ENCODE assay signal across 8 mouse cellular contexts in the genomic region with DNA sequence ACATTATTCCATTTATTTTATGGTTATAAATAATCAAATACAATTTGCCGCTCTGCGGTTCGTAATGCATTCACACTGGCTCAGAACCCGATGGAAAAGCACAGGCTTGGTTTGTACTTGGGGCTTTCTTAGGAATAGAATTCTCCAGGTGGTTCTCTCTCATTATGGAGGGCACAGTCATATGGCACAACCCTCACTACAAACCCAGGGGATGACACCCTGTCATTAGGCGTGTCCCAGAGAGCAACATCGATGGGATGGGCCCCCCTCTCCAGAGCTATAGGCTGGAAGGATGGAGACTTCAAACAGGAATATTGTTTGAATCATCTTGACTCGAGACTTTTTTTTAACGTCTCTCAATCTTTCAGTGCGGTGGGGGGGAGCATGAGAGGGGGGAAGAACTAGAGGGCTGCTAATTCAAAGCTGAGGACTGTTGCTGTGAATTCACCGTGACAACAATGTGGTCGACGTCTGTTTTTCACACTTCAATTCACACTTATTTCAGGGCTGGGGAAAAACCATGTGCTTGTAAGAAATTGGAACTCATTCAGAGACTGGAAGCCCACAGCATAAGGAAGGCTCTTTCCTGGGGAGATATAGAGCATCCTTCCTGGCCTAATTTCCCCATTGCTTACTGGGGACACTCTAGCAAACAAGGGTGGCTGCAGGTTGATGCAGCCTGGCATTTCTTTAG.
"Had no signal": no experiment of that assay in that cellular context is flagged by ENCODE, and none has a peak within 500 bp of the region (broad histone marks: within the 10 kb centered on the region; RNA-seq: fewer than 3 reads in every experiment).

No protein-coding gene starts in this region.

- H3K9ac ChIP-seq: limb, embryonic 13.5 days; liver, embryonic 14.5 days; neural tube, embryonic 12.5 days; stomach, embryonic 15.5 days had no signal

- DNase-seq: left cerebral cortex, postnatal 4 days; lung, adult 18-20 months; thymus, adult 2 months; thymus, postnatal 25 days had no signal

- H3K4me2 ChIP-seq: limb, embryonic 13.5 days; neural tube, embryonic 12.5 days; stomach, embryonic 15.5 days had no signal

- H3K27ac ChIP-seq: limb, embryonic 13.5 days; liver, embryonic 14.5 days; neural tube, embryonic 12.5 days; stomach, embryonic 15.5 days had no signal

- H3K4me3 ChIP-seq: limb, embryonic 13.5 days; neural tube, embryonic 12.5 days; stomach, embryonic 15.5 days had no signal

- H3K27me3 ChIP-seq: limb, embryonic 13.5 days; neural tube, embryonic 12.5 days; stomach, embryonic 15.5 days had no signal

- H3K9me3 ChIP-seq: limb, embryonic 13.5 days; neural tube, embryonic 12.5 days; stomach, embryonic 15.5 days had no signal

- H3K36me3 ChIP-seq: limb, embryonic 13.5 days; neural tube, embryonic 12.5 days; stomach, embryonic 15.5 days had no signal

- H3K4me1 ChIP-seq: limb, embryonic 13.5 days; neural tube, embryonic 12.5 days; stomach, embryonic 15.5 days had no signal
